Mouse (Mus musculus): ENCODE data around the gene Rgma. TPM values are rescaled to one million over a fixed set of nuclear protein-coding genes. Genes with fewer than 3 reads are reported as not detected.

Rgma gene
- total RNA-seq (2012; rRNA removed) (0.04 TPM in 1 of 2 replicates, not detected in the other), total RNA-seq (2014; rRNA removed) (not detected in 2 replicates), polyA plus RNA-seq (2012; ENCODE audit: insufficient read length, low read depth) (0.07 TPM in 1 of 2 replicates, not detected in the other)

DNA sequence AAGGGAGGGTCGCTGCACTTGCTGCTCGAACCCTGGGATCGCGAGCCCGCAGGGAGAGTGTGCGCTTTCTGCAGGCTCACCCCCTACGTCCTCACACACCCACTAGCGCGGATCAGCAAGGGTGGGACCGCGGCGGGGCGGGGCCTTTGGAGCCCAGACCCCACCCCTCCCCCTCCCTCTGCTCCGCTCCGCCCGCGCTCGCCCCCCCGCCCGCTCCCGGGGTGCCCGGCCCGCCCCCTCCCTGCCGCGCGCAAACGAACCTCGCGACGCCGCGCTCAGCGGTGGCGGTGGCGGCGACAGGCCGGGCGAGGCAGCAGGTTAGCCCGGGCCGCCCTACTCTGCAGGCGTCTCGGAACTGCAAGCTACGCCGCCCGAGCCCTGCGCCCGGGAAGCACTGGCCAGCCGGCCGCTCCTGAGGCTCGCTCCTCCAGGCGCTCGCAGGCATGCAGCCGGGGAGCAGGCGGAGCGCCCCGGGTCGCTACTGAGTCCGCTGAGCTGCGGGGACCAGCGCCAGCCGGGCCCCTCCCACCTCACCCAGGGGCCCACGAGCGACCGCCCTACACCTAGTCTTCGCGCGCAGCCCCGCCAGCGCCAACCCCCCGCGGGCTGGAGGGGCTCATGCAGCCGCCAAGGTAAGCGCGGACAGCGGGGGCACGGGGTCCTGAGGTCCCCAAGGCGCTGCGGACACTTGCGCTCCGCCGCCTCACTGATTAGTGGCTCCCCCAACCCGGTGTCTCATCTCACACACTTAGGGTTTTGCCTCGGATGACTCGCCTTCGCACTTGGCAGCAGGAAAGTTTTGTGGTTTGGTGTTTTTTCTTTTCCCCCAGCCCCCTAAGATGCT lies at the start of gene Rgma:
Gene Rgma, plus strand, starts transcription at position 253 of the 844 bp plus-strand sequence.
- Histone ChIP-seq H3K4me3 (replicated peaks in 1 of 3; ENCODE audit: low read depth in 2 of 3, low read length in 2 of 3, poor library complexity in 1 of 3) (no peak within 1 kb of the TSS), H3K36me3 (replicated peaks in 1 of 2; ENCODE audit: control insufficient read depth in 1 of 2, insufficient read depth in 1 of 2, low read length in 1 of 2) (no peaks in the 10 kb centered on the region), H3K4me1 (ENCODE audit: control insufficient read depth in 1 of 2, insufficient read depth in 2 of 2) (no peaks in the 10 kb centered on the region), H3K27ac (ENCODE audit: insufficient read depth, low read depth) (no peak within 1 kb of the TSS), H3K9me3 (replicated peaks; ENCODE audit: low read length) (peaks cover 7% of the 10 kb centered on the region), H3K27me3 (replicated peaks) (peaks cover 8% of the 10 kb centered on the region), H3K4me2 (ENCODE audit: insufficient read depth, low read depth, poor library complexity, severe bottlenecking) (no peak within 1 kb of the TSS), H3K9ac (ENCODE audit: insufficient read depth, low read depth) (no peak within 1 kb of the TSS), H3K79me2 (replicated peaks; ENCODE audit: control insufficient read depth, extremely low read depth, insufficient read depth, poor library complexity, severe bottlenecking) (no peaks in the 10 kb centered on the region)
- no peak for TF ChIP-seq POLR2A (IDR thresholded peaks at IDR 0.05; ENCODE audit: low read depth, low read length)
- TF ChIP-seq MYC (IDR thresholded peaks at IDR 0.05; ENCODE audit: low read depth, low read length), result no peak
- in situ Hi-C loops (cut with MboI; ENCODE audit: low pct_ligation_motif_present, low pct_unique_long_range_greater_than_20kb, low sequenced_read_pairs), result loop anchor here (25.0 kb wide), 1 partner anchor 988 kb away; no protein-coding TSS in a partner anchor
- DNase-seq (ENCODE audit: extremely low read depth), result no peak
- dilution Hi-C loops (cut with MboI; ENCODE audit: extremely low pct_ligation_motif_present, extremely low pct_unique_long_range_greater_than_20kb, low sequenced_read_pairs), result no loop called here

DNA sequence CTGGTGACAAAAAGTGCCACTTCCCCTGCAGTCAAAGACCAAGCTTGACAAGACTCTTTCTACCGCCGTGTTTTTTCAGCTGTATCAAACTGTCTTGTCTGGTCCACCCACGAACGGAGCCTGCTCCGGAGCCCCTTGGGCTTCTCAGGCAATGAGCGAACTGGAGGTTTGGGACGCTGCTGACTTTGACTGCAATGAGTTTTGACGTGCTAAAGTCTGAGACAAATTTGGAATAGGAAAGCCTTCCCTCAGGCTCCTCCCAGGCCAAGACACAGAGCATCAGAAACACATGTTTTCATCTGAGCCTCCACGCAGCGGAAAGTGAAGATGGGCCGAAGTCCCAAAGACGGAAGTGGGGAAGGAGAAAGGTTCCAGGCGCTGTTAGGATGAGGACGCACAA lies 49.1 kb upstream of the Rgma start:
- in situ Hi-C loops (cut with MboI; ENCODE audit: low pct_ligation_motif_present, low pct_unique_long_range_greater_than_20kb, low sequenced_read_pairs), result no loop called here
- Histone ChIP-seq H3K9me3 (replicated peaks; ENCODE audit: low read length) (peaks cover 4% of the 10 kb centered on the region), H3K36me3 (replicated peaks in 1 of 2; ENCODE audit: control insufficient read depth in 1 of 2, insufficient read depth in 1 of 2, low read length in 1 of 2) (no peaks in the 10 kb centered on the region), H3K79me2 (replicated peaks; ENCODE audit: control insufficient read depth, extremely low read depth, insufficient read depth, poor library complexity, severe bottlenecking) (no peaks in the 10 kb centered on the region), H3K27me3 (replicated peaks) (no peaks in the 10 kb centered on the region), H3K27ac (ENCODE audit: insufficient read depth, low read depth) (no peak overlapping the region), H3K4me2 (ENCODE audit: insufficient read depth, low read depth, poor library complexity, severe bottlenecking) (no peak overlapping the region), H3K9ac (ENCODE audit: insufficient read depth, low read depth) (no peak overlapping the region), H3K4me1 (ENCODE audit: control insufficient read depth in 1 of 2, insufficient read depth in 2 of 2) (peaks cover 3 to 5% of the 10 kb centered on the region in 2 experiments; a peak in 3 of 4 replicates), H3K4me3 (replicated peaks in 1 of 3; ENCODE audit: low read depth in 2 of 3, low read length in 2 of 3, poor library complexity in 1 of 3) (no peak overlapping the region)
- dilution Hi-C loops (cut with MboI; ENCODE audit: extremely low pct_ligation_motif_present, extremely low pct_unique_long_range_greater_than_20kb, low sequenced_read_pairs), result no loop called here
- DNase-seq (ENCODE audit: extremely low read depth), result no peak
- no peak for TF ChIP-seq KAT2A (IDR thresholded peaks at IDR 0.05; ENCODE audit: insufficient replicate concordance, low read length)
- TF ChIP-seq MYC (IDR thresholded peaks at IDR 0.05; ENCODE audit: low read depth, low read length), result no peak
- no peak for TF ChIP-seq MAX (IDR thresholded peaks at IDR 0.05; ENCODE audit: low read length)
- no peak for TF ChIP-seq POLR2A (IDR thresholded peaks at IDR 0.05; ENCODE audit: low read depth, low read length)
- no peak for TF ChIP-seq BHLHE40 (IDR thresholded peaks at IDR 0.05; ENCODE audit: low read depth, low read length)
- no peak for TF ChIP-seq IRF4 (IDR thresholded peaks at IDR 0.05; ENCODE audit: low read depth, low read length)
- no peak for TF ChIP-seq PAX5 (IDR thresholded peaks at IDR 0.05; ENCODE audit: low read length)
- no peak for TF ChIP-seq JUND (conservative IDR thresholded peaks at IDR 0.05; ENCODE audit: low read depth, low read length)
- TF ChIP-seq GABPA (IDR thresholded peaks at IDR 0.05; ENCODE audit: insufficient replicate concordance, low read depth, low read length), result no peak
- TF ChIP-seq MXI1 (IDR thresholded peaks at IDR 0.05; ENCODE audit: low read depth, low read length), result no peak
- TF ChIP-seq RAD21 (IDR thresholded peaks at IDR 0.05; ENCODE audit: low read depth, low read length), result no peak
- TF ChIP-seq MAZ (IDR thresholded peaks at IDR 0.05; ENCODE audit: low read depth, low read length), result no peak
- no peak for TF ChIP-seq ZKSCAN1 (IDR thresholded peaks at IDR 0.05; ENCODE audit: borderline replicate concordance, low read depth, low read length)
- TF ChIP-seq TBP (conservative IDR thresholded peaks at IDR 0.05; ENCODE audit: low read depth, low read length), result no peak
- TF ChIP-seq UBTF (IDR thresholded peaks at IDR 0.05; ENCODE audit: low read depth, low read length), result no peak
- TF ChIP-seq CTCF (conservative IDR thresholded peaks at IDR 0.05 in 1 of 2, IDR thresholded peaks at IDR 0.05 in 1 of 2; ENCODE audit: low read depth in 2 of 2, low read length in 2 of 2), result no peak
- TF ChIP-seq POLR2AphosphoS2 (IDR thresholded peaks at IDR 0.05; ENCODE audit: low read depth, low read length), result no peak
- TF ChIP-seq USF1 (IDR thresholded peaks at IDR 0.05; ENCODE audit: low read depth, low read length), result no peak
- no peak for TF ChIP-seq ZC3H11A (IDR thresholded peaks at IDR 0.05; ENCODE audit: low read depth, low read length)
- TF ChIP-seq SIN3A (IDR thresholded peaks at IDR 0.05; ENCODE audit: low read length), result no peak
